Mouse (Mus musculus) kidney, postnatal 25 days (tissue): ENCODE measurements around the gene Pex12.
"Not testable (repeated sequence)": the region's sequence is repeated elsewhere in the genome, so short reads cannot be mapped to it uniquely, and the experiment has no call there.

Source experiments
- DNase-seq, 2 experiments: peaks; one replicate each; pipeline ENCODE4 v3.0.0; 2021; ENCODE audit warnings: mixed read lengths in 2 of 2

The Pex12 gene

GRCm38 (mm10) chr11:83302526-83303251, at the start of gene Pex12:
Pex12 (minus strand) TSS chr11:83302586.
- DNase-seq = peak; percentile 96 to 97

GRCm38 (mm10) chr11:83341716-83342245, 39.4 kb upstream of the Pex12 start:
- no peak for DNase-seq

GRCm38 (mm10) chr11:83339705-83340104, 37.3 kb upstream of the Pex12 start:
- DNase-seq = no peak

- no peak for DNase-seq
Measured at GRCm38 (mm10) chr11:83335826-83336225, 33.4 kb upstream of the Pex12 start.

GRCm38 (mm10) chr11:83327427-83327826, 25.0 kb upstream of the Pex12 start:
- DNase-seq = peak; percentile 56 to 73

GRCm38 (mm10) chr11:83326692-83327091, 24.3 kb upstream of the Pex12 start:
- DNase-seq = not testable (repeated sequence)

GRCm38 (mm10) chr11:83319048-83319447, 16.7 kb upstream of the Pex12 start:
- no peak for DNase-seq

- no peak for DNase-seq
Measured at GRCm38 (mm10) chr11:83312471-83312870, 10.1 kb upstream of the Pex12 start.

GRCm38 (mm10) chr11:83306700-83307253, 4.4 kb upstream of the Pex12 start:
- no peak for DNase-seq

- DNase-seq = no peak
Measured at GRCm38 (mm10) chr11:83304485-83304884, 2.1 kb upstream of the Pex12 start.

- peak; percentile 23 to 54 for DNase-seq
Measured at GRCm38 (mm10) chr11:83303751-83304150, 1.4 kb upstream of the Pex12 start.

- peak; percentile 35 to 50 for DNase-seq
Measured at GRCm38 (mm10) chr11:83302124-83302523, 262 bp downstream of the Pex12 start.

- no peak for DNase-seq
Measured at GRCm38 (mm10) chr11:83301431-83301831, 955 bp downstream of the Pex12 start.

- DNase-seq = no peak
Measured at GRCm38 (mm10) chr11:83299724-83300123, 2.7 kb downstream of the Pex12 start.

GRCm38 (mm10) chr11:83298225-83299195, 3.9 kb downstream of the Pex12 start, which contains the start of gene Ap2b1:
Ap2b1 (plus strand) TSS chr11:83299024.
- DNase-seq = peak; percentile 94 to 97

- DNase-seq = no peak
Measured at GRCm38 (mm10) chr11:83297816-83298215, 4.6 kb downstream of the Pex12 start.

- DNase-seq = no peak
Measured at GRCm38 (mm10) chr11:83294133-83294532, 8.3 kb downstream of the Pex12 start.

- DNase-seq = no peak
Measured at GRCm38 (mm10) chr11:83293182-83293581, 9.2 kb downstream of the Pex12 start.

- DNase-seq = no peak
Measured at GRCm38 (mm10) chr11:83292251-83292587, 10.2 kb downstream of the Pex12 start.

GRCm38 (mm10) chr11:83291375-83292250, 10.8 kb downstream of the Pex12 start:
- DNase-seq = peak; percentile 95 to 98

- DNase-seq = no peak
Measured at GRCm38 (mm10) chr11:83289633-83290032, 12.8 kb downstream of the Pex12 start.

GRCm38 (mm10) chr11:83289036-83289435, 13.3 kb downstream of the Pex12 start:
- DNase-seq = no peak
